Mouse (Mus musculus): ENCODE measurements around the gene Zc3h4.

Zc3h4 gene

GRCm38 (mm10) chr7:16399820-16400688 is 656 bp upstream of the Zc3h4 start:
- peak; percentile 99 for DNase-seq (ENCODE audit: low read depth, low spot score)

GRCm38 (mm10) chr7:16401991-16402431 is 1.3 kb downstream of the Zc3h4 start:
- peak; percentile 50 for DNase-seq (ENCODE audit: low read depth, low spot score)

- DNase-seq (ENCODE audit: low read depth, low spot score) = peak; percentile 31
Measured at GRCm38 (mm10) chr7:16402449-16402848, 1.7 kb downstream of the Zc3h4 start.

- peak; percentile 62 for DNase-seq (ENCODE audit: low read depth, low spot score)
Measured at GRCm38 (mm10) chr7:16402968-16403948, 2.5 kb downstream of the Zc3h4 start.

GRCm38 (mm10) chr7:16404315-16405072 is 3.8 kb downstream of the Zc3h4 start:
- DNase-seq (ENCODE audit: low read depth, low spot score) = no peak

DNA sequence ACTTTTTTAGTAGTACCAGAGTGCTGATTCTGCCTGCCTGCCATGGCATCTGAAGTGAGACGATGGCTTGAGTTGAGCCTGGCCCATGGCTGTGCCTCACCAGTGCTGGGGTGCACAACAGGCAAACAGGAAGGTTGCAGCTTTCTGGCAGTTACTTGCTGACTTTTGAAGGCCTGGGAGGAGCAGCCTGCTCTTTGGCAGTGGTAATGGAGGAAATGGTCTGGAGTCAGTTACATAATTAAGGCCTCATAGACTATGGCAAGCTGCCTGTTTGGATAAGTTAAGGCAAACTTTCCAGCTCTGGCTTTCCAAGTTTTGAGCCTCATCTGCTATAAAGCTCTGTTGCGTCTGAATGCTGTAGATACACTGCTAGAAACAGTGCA is 4.4 kb downstream of the Zc3h4 start:
- no peak for DNase-seq (ENCODE audit: low read depth, low spot score)

DNA sequence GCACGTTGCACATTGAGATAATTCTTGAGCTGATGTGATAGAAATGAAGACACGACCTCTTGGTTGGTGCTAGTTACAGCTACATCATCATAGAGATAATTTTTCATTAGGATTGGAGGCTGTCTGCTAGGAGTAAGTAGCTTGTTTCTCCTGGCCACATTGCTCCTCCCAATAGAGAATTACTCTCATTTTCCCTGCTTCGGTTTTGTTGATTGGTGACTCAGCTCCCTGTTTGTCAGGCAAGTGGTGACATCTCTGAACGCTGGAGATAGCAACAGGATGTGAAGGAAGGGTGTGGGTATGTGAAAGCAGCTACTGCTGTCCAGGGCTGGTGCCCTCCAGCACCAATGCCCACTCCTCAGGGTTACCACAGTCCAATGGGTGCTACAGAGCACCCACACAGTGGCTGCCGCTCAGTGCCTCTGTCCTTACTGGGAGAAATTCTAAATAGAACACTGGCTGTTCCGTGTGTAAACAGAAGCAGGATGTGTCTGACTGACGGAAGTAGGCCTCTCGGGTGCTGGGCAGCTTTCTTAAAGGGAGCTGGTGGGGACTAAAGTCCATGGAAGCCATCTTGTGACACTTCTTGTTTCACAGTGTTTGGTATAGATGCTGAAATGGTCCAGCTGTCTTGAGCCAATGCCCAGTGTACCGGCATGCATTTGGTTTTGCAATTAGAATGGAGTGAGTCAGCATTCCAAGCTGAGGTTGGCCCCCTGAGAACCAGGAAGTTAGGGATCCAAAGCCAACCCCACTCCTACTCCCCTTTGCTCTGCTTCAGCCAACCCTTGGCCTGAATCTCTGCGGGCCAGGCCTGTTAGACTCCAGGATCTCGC is 5.0 kb downstream of the Zc3h4 start:
- DNase-seq (ENCODE audit: low read depth, low spot score) = peak; percentile 84

- no peak for DNase-seq (ENCODE audit: low read depth, low spot score)
Measured at GRCm38 (mm10) chr7:16406978-16407377, 6.3 kb downstream of the Zc3h4 start.

GRCm38 (mm10) chr7:16411100-16411499 is 10.4 kb downstream of the Zc3h4 start:
- no peak for DNase-seq (ENCODE audit: low read depth, low spot score)

DNA sequence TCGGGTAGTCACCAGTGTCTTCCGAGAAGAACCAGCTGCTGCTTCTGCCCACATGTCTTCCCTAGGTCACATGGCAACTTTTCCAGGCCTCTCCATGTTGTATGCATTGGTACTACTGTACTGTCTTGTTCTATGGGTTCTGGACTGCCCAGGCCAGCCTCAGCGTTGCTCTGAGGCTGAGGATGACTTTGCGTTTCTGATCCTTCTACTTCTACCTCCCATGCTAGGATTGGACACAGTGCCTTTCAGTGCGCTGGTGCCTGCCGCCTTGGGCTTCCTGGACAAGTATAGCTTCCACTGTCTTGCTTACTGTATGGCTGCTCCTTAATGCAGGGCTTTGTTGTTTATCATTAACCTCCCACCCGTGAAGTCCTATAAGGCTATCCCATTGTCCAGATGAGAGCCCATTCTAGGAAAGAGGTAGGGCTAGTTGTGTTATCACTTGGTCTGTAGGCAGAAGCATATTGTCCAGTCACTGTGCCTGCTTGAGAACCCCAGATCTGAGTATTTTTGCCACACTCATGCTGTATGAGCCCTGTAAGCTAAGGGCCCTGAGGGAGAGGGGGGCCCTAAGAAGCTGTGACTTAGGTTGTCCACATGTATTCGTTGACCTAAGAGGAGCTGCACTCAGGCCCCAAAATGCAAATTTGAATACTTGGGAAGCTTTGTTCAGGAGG is 11.6 kb downstream of the Zc3h4 start:
- DNase-seq (ENCODE audit: low read depth, low spot score) = no peak

DNA sequence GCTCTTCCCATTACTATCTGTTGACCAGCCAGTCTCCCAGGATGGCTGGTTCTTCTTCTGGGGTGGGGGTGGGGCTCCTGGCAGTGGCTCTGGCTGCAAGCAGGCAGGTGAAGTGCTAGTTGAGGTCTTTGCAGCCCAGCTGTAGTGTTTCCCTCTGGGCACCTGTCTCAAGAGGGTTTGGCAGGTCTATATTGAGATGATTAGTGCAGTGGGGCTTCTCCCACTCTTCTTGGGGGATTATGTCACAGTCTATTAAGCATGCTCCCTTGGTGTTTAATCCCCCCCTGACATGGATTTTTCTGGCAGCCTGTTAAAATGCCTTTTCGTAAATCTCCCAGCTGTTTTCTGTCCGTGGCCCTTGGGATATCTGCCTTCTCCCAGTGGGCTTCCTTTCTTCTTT is 12.2 kb downstream of the Zc3h4 start:
- no peak for DNase-seq (ENCODE audit: low read depth, low spot score)

DNA sequence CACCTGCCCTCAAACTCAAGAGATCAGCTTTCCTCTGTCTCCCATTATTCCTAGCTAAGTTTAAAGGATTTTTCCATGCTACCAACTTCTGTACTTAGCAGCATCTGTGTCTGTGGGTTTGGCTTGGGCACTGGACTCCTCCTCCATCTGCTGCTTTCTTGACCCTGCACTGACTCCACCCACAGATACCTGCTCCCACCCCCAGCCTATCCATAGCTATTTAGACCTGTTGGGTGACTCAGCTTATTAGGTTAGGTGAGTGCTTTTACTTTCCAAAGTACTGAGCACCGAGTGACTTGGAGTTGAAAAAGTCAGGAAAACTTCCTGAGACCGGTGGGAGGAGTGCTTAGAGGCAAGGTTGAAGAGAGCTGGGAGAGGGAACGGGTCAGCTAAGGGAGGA is 14.7 kb downstream of the Zc3h4 start:
- DNase-seq (ENCODE audit: low read depth, low spot score) = no peak

GRCm38 (mm10) chr7:16417141-16417771 is 16.5 kb downstream of the Zc3h4 start:
- DNase-seq (ENCODE audit: low read depth, low spot score) = no peak

DNA sequence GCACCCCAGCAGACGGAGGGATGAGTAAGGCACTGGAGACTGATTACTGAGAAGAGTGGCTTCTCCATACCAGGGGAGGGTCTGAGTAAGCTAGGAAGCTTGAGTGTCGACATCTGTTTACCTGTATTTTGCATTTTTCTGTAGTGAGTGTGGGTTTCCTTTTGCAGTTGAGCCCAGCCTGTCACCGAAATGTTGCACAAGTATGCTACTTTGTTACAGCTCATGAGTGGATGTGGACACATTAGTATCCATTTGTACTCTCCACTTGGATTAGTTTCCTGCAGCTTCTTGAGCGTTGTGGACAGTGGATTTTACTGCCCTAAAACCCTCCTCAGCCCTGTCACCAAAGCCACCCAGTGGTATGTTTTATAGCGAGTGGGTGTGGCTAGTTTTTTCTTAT is 18.0 kb downstream of the Zc3h4 start:
- DNase-seq (ENCODE audit: low read depth, low spot score) = no peak

- no peak for DNase-seq (ENCODE audit: low read depth, low spot score)
Measured at GRCm38 (mm10) chr7:16420493-16421118, 19.9 kb downstream of the Zc3h4 start.

- DNase-seq (ENCODE audit: low read depth, low spot score) = no peak
Measured at GRCm38 (mm10) chr7:16422222-16422856, 21.6 kb downstream of the Zc3h4 start.

DNA sequence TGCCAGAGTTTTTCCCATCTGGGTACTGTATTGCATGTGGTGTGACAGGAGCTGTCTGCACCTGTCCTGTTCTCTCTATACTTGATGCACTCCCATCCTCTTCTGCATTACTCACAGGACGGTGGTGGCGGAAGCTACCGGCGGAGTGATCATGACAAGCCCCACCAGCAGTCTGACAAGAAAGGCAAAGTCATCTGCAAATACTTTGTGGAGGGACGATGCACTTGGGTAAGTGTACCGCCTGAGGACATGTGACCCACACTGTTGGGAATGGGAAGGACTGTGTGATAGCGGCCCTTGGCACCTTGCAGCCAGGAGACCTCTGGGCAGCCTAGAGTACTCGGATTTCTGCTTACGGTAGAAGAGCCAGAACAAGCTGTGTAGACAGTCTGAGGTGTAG is 23.0 kb downstream of the Zc3h4 start:
- no peak for DNase-seq (ENCODE audit: low read depth, low spot score)

- no peak for DNase-seq (ENCODE audit: low read depth, low spot score)
Measured at GRCm38 (mm10) chr7:16425721-16426120, 25.0 kb downstream of the Zc3h4 start.

All from CD4-positive helper T cell, adult 2 months (primary cell).